Mouse (Mus musculus) midbrain, embryonic 16.5 days (tissue): ENCODE measurements around the gene 1190005I06Rik. TPM values are rescaled to one million over a fixed set of nuclear protein-coding genes. Genes with fewer than 3 reads are reported as not detected.
A peak's percentile ranks its signal among the peaks of the same experiment; 100 is the strongest.

Source experiments
- ATAC-seq: fragments of 200-750 bp; cut with Nextera tagmentation; 2 replicates; pipeline ENCODE4 v1.8.0; 2017; ENCODE audit warnings: moderate TSS enrichment
- H3K27ac ChIP-seq: fragments of 300-500 bp; sonication (generic); 2 replicates; pipeline ENCODE4 v1.5.1; 2014; ENCODE audit warnings: mild to moderate bottlenecking, low read length, mixed read lengths
- H3K27me3 ChIP-seq: fragments of 300-500 bp; sonication (generic); 2 replicates; pipeline ENCODE4 v1.6.1; 2014; ENCODE audit warnings: low read depth, low read length, mixed read lengths; ENCODE audit not compliant: control insufficient read depth, insufficient read depth
- H3K36me3 ChIP-seq: fragments of 300-500 bp; sonication (generic); 2 replicates; pipeline ENCODE4 v1.6.1; 2014; ENCODE audit warnings: mild to moderate bottlenecking, low read length, moderate library complexity, mixed read lengths; ENCODE audit not compliant: control insufficient read depth, insufficient read depth
- H3K4me1 ChIP-seq: fragments of 300-500 bp; sonication (generic); 2 replicates; pipeline ENCODE4 v1.6.1; 2014; ENCODE audit warnings: mild to moderate bottlenecking, low read length, mixed read lengths; ENCODE audit not compliant: control insufficient read depth, insufficient read depth
- H3K4me2 ChIP-seq: fragments of 300-500 bp; sonication (generic); 2 replicates; pipeline ENCODE4 v1.6.1; 2014; ENCODE audit warnings: mild to moderate bottlenecking, low read length, mixed read lengths
- H3K4me3 ChIP-seq: fragments of 300-500 bp; sonication (generic); 2 replicates; pipeline ENCODE4 v1.5.1; 2014; ENCODE audit warnings: low read depth, mild to moderate bottlenecking, low read length, moderate library complexity, mixed read lengths
- H3K9ac ChIP-seq: fragments of 300-500 bp; sonication (generic); 2 replicates; pipeline ENCODE4 v1.6.1; 2014; ENCODE audit warnings: low read depth, low read length, mixed read lengths
- H3K9me3 ChIP-seq: fragments of 300-500 bp; sonication (generic); replicated peaks from 2 replicates; pipeline ENCODE4 v1.6.1; 2014; ENCODE audit warnings: mild to moderate bottlenecking, low read length, mixed read lengths; ENCODE audit not compliant: control insufficient read depth, poor library complexity, severe bottlenecking
- WGBS: fragments of 180-500 bp; shearing (Covaris S2); extraction: QIAGEN DNeasy Blood & Tissue Kit; methylation state at CpG from one replicate; pipeline ENCODE4 v1.1.7; 2014; 5-methylcytosine and 5-hydroxymethylcytosine counted together
- polyA plus RNA-seq: library from polyadenylated mRNA; unstranded; fragments of >200 nt; fragmentation: Nextera tagmentation; extraction: Ambion mirVana; gene quantifications from 2 replicates; pipeline ENCODE4 v1.2.1, GENCODE M21; 2015

Gene 1190005I06Rik
- polyA plus RNA-seq, 1 experiment from 2014 or later: 22.2 TPM

DNA sequence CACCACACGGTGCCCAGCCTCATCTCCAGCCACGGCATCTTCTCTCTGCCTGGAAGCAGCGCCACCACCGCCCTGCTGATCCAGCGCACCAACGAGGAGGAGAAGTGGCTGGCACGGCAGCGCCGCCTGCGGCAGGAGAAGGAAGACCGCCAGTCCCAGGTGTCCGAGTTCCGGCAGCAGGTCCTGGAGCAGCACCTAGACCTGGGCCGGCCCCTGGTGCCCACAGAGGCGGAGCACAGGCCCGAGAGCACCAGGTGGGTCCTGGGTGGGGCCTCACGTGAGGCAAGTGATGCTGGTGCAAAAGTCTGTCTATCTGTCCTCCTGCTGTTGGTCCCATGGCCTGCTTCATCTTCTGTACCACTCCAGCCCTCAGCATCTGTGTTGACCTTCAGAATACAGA lies 78.3 kb downstream of the 1190005I06Rik start:
- peaks cover 47% of the 10 kb centered on the region for H3K36me3 ChIP-seq
- no peak overlapping the region for H3K9ac ChIP-seq
- no peak overlapping the region for H3K4me3 ChIP-seq
- H3K4me2 ChIP-seq: no peak overlapping the region
- 95% methylated on average over 17 of the region's 17 CpGs for WGBS
- H3K9me3 ChIP-seq: no peaks in the 10 kb centered on the region
- H3K27me3 ChIP-seq: no peaks in the 10 kb centered on the region
- no peak for ATAC-seq
- no peak overlapping the region for H3K27ac ChIP-seq
- peaks cover 13% of the 10 kb centered on the region for H3K4me1 ChIP-seq

DNA sequence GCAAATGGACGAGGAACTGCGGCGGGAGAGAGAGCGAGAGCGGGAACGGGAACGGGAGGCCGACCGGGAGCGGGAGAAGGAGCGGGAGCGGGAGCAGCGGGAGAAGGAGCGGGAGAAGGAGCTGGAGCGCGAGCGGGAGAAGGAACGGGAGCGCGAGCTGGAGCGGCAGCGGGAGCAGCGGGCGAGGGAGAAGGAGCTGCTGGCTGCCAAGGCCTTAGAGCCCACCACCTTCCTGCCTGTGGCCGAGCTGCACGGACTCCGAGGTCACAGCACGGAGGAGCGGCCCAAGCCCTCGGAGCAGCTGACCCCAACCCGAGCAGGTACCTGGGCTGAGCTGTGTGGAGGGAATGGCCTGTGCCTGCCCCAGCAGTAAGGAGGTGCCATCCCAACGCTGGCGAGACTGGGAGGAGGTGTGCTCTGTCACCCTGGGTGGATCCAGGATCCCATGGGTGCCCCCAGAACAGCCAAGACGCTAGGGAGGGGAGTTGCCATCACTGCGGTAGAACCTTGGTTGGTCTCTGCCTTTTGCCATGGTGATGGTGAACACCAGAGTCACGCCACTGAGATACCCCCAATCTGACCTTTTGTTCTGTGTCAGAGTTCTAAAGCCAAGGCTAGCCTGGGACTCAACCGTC lies 79.2 kb downstream of the 1190005I06Rik start:
- Histone ChIP-seq H3K9me3 (no peaks in the 10 kb centered on the region), H3K4me3 (no peak overlapping the region), H3K9ac (no peak overlapping the region), H3K4me2 (no peak overlapping the region), H3K4me1 (peaks cover 22% of the 10 kb centered on the region), H3K36me3 (peaks cover 42% of the 10 kb centered on the region), H3K27ac (no peak overlapping the region), H3K27me3 (no peaks in the 10 kb centered on the region)
- WGBS: 97% methylated on average over 37 of the region's 37 CpGs
- no peak for ATAC-seq

DNA sequence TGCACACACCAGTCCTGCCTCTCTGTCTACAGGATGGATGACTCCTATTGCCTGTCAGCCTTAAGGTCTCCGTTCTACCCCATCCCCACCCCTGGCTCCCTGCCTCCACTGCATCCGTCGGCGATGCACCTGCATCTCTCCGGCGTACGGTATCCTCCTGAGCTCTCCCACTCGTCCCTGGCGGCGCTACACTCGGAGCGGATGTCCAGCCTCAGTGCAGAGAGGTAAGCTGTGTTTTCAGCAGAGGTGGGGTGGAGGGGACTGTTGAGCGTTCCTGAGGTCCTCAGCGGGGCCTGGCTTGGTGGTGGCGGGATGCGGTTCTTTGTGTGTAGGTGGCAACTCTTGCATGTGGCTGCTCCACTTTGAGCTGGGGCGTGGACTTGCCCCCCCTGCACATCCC lies 79.7 kb downstream of the 1190005I06Rik start:
- Histone ChIP-seq H3K4me1 (peaks cover 27% of the 10 kb centered on the region), H3K27me3 (no peaks in the 10 kb centered on the region), H3K27ac (no peak overlapping the region), H3K9me3 (no peaks in the 10 kb centered on the region), H3K4me3 (no peak overlapping the region), H3K9ac (no peak overlapping the region), H3K4me2 (no peak overlapping the region), H3K36me3 (peaks cover 38% of the 10 kb centered on the region)
- ATAC-seq: no peak
- WGBS: 96% methylated on average over 17 of the region's 17 CpGs

DNA sequence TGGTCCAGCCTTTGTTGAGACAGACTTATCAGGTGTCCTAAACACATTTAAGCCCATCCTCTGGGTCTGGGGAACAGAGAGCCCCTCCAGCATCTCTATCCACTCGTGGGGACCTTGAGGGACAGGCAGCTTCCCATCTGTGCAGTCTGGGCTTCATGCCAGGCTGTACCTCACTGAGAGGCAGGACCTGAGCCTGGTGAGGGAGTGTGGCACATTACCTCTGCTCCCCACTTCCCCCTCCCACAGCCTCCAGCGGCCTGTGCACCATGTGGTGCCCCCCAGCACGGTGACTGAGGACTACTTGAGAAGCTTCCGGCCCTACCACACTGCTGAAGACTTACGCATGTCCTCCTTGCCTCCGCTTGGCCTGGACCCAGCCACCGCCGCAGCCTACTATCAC lies 80.8 kb downstream of the 1190005I06Rik start:
- Histone ChIP-seq H3K9me3 (no peaks in the 10 kb centered on the region), H3K27me3 (no peaks in the 10 kb centered on the region), H3K4me2 (no peak overlapping the region), H3K4me1 (peaks cover 35% of the 10 kb centered on the region), H3K9ac (no peak overlapping the region), H3K27ac (no peak overlapping the region), H3K36me3 (peaks cover 36% of the 10 kb centered on the region), H3K4me3 (no peak overlapping the region)
- ATAC-seq: no peak
- 85% methylated on average over 8 of the region's 8 CpGs for WGBS

DNA sequence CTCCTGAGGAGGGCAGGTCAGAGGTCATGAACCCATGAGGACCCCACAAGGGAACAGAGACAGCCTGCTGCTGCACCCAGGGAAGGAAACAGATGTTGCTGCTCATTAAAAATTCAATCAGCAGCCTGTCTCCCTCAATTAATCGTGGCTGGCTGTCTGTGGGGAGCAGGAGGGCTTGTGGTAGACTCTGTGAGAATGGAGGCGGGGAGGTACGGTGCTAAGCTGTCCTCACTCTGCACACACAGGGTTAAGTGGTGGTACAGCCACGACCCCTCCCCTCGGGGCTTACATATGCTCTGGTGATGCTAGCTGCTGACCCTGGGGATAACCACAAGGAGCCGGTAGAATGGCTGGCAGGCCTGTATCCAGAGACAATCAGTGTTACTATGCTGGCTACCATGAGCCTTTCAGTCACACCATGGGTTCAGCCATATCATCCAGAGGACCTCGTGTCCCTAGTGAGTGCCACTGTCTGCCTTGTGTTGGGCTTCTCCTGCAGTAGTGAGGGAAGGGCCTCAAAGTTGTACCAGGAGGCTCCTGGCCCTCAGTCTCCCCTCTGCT lies 82.2 kb downstream of the 1190005I06Rik start:
- WGBS: 10% methylated on average over 7 of the region's 7 CpGs
- Histone ChIP-seq H3K27ac (peak overlapping the region; percentile 65), H3K4me3 (no peak overlapping the region), H3K4me1 (peaks cover 48% of the 10 kb centered on the region), H3K27me3 (no peaks in the 10 kb centered on the region), H3K9ac (peak overlapping the region; percentile 10; the same call in 1 of the 2 replicates), H3K36me3 (peaks cover 26% of the 10 kb centered on the region), H3K4me2 (no peak overlapping the region), H3K9me3 (no peaks in the 10 kb centered on the region)
- no peak for ATAC-seq

DNA sequence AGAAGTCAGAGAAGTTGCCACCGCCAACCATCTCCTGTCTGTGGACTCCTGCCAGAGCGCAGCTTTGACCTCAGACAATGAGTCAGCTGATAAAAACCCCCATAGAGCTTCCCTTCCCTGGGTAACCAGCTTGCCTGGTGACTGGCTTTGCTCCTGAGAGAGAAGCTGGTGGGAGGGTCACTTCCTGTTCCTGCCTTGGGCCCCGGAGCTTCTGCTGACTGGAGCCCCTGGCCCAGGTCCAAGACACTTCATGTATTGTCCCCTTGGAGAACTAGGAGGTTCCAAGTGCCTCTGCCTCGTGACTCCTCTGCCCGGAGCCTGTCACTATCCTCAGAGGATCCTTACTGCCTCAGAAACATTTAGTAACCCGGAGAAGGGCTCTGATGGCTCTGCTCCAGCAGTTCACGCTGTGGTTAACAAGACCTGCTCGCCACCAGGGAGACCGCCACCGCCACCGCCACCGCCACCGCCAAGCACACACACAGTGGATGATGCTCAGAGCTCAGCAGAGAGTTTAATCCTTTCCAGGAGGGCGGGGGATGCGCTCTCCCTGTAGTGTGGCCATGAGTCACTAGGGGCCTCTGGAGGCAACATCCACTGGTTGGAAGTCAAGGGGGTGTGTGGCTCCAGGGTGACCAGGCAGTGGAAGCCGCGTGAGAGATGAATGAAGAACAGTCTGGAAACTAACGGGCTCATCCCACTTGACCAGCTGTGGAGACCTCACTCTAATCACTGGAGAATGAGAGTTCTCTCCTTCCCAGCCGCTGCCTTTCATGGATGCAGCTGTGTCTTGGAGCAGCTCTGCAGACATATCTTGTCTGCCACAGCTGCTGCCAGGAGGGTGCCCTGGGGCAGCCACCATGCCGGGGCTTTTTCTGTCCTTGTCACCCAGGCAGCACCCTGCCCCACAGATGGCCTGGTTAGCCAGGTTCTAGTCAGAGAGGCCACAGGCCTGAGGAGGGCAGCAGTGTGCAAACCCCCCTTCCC lies 83.3 kb downstream of the 1190005I06Rik start:
- peak overlapping the region; percentile 9; the same call in 1 of the 2 replicates for H3K4me2 ChIP-seq
- peaks cover 21% of the 10 kb centered on the region for H3K36me3 ChIP-seq
- H3K27me3 ChIP-seq: no peaks in the 10 kb centered on the region
- no peak overlapping the region for H3K4me3 ChIP-seq
- 7% methylated on average over 20 of the region's 20 CpGs for WGBS
- H3K27ac ChIP-seq: peak overlapping the region; percentile 62
- H3K9ac ChIP-seq: peak overlapping the region; percentile 35; the same call in 1 of the 2 replicates
- peak; percentile 67 for ATAC-seq
- peaks cover 59% of the 10 kb centered on the region for H3K4me1 ChIP-seq
- no peaks in the 10 kb centered on the region for H3K9me3 ChIP-seq

DNA sequence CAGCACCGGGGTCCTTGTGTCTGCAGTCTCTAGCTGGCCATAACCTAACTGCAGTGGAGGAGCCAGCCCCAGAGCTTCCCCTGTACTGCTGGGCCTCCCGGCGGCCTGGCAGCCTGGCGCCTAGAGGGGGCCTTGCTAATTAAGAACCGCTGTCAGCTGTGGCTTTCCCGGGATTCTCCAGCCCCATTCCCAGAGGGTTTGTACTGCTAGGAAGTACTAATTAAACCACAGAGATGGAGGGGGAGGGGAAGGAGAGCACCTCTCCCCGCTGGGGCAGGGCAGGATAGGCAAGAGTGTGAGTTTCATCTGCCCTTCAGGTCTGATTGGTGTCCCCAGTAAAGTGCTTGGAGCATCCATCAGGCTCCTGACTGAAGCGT lies 84.1 kb downstream of the 1190005I06Rik start:
- 10% methylated on average over 8 of the region's 8 CpGs for WGBS
- ATAC-seq: no peak
- no peaks in the 10 kb centered on the region for H3K9me3 ChIP-seq
- H3K27me3 ChIP-seq: no peaks in the 10 kb centered on the region
- peaks cover 13% of the 10 kb centered on the region for H3K36me3 ChIP-seq
- H3K9ac ChIP-seq: no peak overlapping the region; the same call in 1 of the 2 replicates
- H3K4me2 ChIP-seq: no peak overlapping the region
- H3K4me1 ChIP-seq: peaks cover 64% of the 10 kb centered on the region
- no peak overlapping the region for H3K4me3 ChIP-seq
- H3K27ac ChIP-seq: peak overlapping the region; percentile 62

DNA sequence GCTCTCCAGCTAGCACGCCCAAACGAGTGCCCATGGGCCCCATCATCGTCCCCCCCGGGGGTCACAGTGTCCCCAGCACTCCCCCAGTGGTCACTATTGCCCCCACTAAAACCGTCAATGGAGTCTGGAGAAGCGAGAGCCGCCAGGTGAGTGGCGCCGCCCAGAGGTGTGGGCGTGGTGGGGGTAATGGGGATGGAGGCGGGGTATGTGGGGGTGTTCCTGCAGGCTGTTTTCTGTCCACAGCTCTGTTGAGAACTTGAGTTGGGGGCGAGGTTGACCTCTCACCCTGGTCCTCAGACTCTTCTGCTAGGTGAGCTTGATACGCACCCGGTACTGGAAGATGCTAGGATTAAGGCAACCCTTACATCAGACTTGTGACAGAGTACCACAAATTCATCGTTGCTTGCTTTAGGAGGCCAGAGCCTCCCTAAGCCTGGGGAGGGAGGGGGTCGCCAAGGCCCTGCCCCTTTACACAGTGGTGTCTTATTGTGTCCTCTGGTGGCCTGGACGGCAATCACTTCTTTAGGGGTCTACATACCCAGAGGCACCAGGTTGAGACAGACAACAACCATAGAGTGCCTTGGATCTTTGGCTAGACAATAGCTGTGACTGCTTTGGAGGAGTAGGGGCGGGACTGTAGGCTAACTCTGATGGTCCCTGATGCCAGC lies 84.6 kb downstream of the 1190005I06Rik start:
- no peak overlapping the region for H3K4me2 ChIP-seq
- H3K4me1 ChIP-seq: peaks cover 69% of the 10 kb centered on the region
- no peaks in the 10 kb centered on the region for H3K27me3 ChIP-seq
- peak overlapping the region; percentile 31; the same call in 1 of the 2 replicates for H3K9ac ChIP-seq
- peak overlapping the region; percentile 62 for H3K27ac ChIP-seq
- H3K9me3 ChIP-seq: no peaks in the 10 kb centered on the region
- WGBS: 76% methylated on average over 18 of the region's 18 CpGs
- H3K4me3 ChIP-seq: no peak overlapping the region
- peaks cover 8% of the 10 kb centered on the region for H3K36me3 ChIP-seq
- no peak for ATAC-seq
